In genomic region chr17:21488760-21489499, GRCm38 (mm10) we compare ENCODE assay signal across 8 mouse cellular contexts. TPM values are rescaled to one million over a fixed set of nuclear protein-coding genes. Genes with fewer than 3 reads are reported as not detected.
A peak's percentile ranks its signal among the peaks of the same experiment; 100 is the strongest.
DNase-seq lines count a peak whose midpoint lies in the region; ATAC-seq and TF ChIP-seq lines count a peak whose summit lies in the region.

TSS of gene Zfp53 (plus strand) at chr17:21488998.

- peaks cover 41% of the 10 kb centered on the region for H3K36me3 ChIP-seq in megakaryocyte, embryonic 14.5 days (replicated peaks; ENCODE audit: low read length)

- H3K4me3 ChIP-seq in cortical plate, adult 2 months (ENCODE audit: insufficient read depth, low read length) = peak within 1 kb of the TSS; percentile 91
- peak within 1 kb of the TSS; percentile 97 for H3K4me3 ChIP-seq in megakaryocyte, embryonic 14.5 days (replicated peaks)

- peak; percentile 99 for ATAC-seq in activated CD4-positive, CD25-positive, alpha-beta regulatory T cell, adult 4 months

- TF ChIP-seq CTCF in cortical plate, adult 2 months (IDR thresholded peaks at IDR 0.05; ENCODE audit: extremely low read depth, insufficient read depth, low read length) = no peak

- TF ChIP-seq POLR2A in cortical plate, adult 2 months (IDR thresholded peaks at IDR 0.05; ENCODE audit: extremely low read depth, insufficient read depth, low read length) = peak; percentile 76

- no peaks in the 10 kb centered on the region for H3K27me3 ChIP-seq in megakaryocyte, embryonic 14.5 days (replicated peaks)

- no peak within 1 kb of the TSS for H3K27ac ChIP-seq in cortical plate, adult 2 months (ENCODE audit: insufficient read depth, low read length)

- peaks cover 4% of the 10 kb centered on the region; the same call in 1 of the 2 replicates for H3K9me3 ChIP-seq in megakaryocyte, embryonic 14.5 days

- DNase-seq in gastrocnemius, adult 8-10 months (ENCODE audit: low spot score in 2 of 2) = peak; percentile 74 to 81
- peak; percentile 78 for DNase-seq in hindlimb bud, embryonic 11.5 days (ENCODE audit: extremely low spot score, low read depth, low spot score)
- DNase-seq in left cerebral cortex, adult 8-10 months (ENCODE audit: low spot score in 2 of 2) = peak; percentile 56 to 85
- peak; percentile 88 to 92 for DNase-seq in right cerebral cortex, postnatal 10 days (ENCODE audit: low spot score in 2 of 2)
- DNase-seq in urinary bladder, postnatal 25 days (ENCODE audit: low spot score) = peak; percentile 72

- no peaks in the 10 kb centered on the region; the same call in 1 of the 2 replicates for H3K4me1 ChIP-seq in cortical plate, adult 2 months (ENCODE audit: control insufficient read depth, insufficient read depth, low read length)
- H3K4me1 ChIP-seq in megakaryocyte, embryonic 14.5 days = peaks cover 27% of the 10 kb centered on the region

RNA-seq across cellular contexts. Expression of gene Zfp53, which starts in this region (rescaled TPM):
- polyA plus RNA-seq in activated CD4-positive, CD25-positive, alpha-beta regulatory T cell, adult 4 months (2017; shearing (Covaris generic)) = 10 to 100 TPM; 31.8 to 32.9 TPM
- 2.9 TPM in 2 replicates for polyA plus RNA-seq in cortical plate, adult 2 months (2012; rRNA removed)
- 1 to 10 TPM; 1.3 to 1.8 (median 1.5) TPM for total RNA-seq in gastrocnemius, adult 8-10 months (2022)
- total RNA-seq in left cerebral cortex, adult 8-10 months (2022) = 1 to 10 TPM; 4.1 to 5.5 (median 4.9) TPM
- 2.9 TPM in 1 of 2 replicates, not detected in the other for polyA plus RNA-seq in megakaryocyte, embryonic 14.5 days (2012; ENCODE audit: insufficient read depth, low replicate concordance)
